Mouse (Mus musculus) midbrain, embryonic 16.5 days (tissue): ENCODE results near the gene Slc6a16. TPM values are rescaled to one million over a fixed set of nuclear protein-coding genes. Genes with fewer than 3 reads are reported as not detected.

Source experiments
- ATAC-seq: fragments of 200-750 bp; cut with Nextera tagmentation; 2 replicates; pipeline ENCODE4 v1.8.0; 2017; ENCODE audit warnings: moderate TSS enrichment
- H3K27ac ChIP-seq: fragments of 300-500 bp; sonication (generic); 2 replicates; pipeline ENCODE4 v1.5.1; 2014; ENCODE audit warnings: mild to moderate bottlenecking, low read length, mixed read lengths
- H3K27me3 ChIP-seq: fragments of 300-500 bp; sonication (generic); 2 replicates; pipeline ENCODE4 v1.6.1; 2014; ENCODE audit warnings: low read depth, low read length, mixed read lengths; ENCODE audit not compliant: control insufficient read depth, insufficient read depth
- H3K36me3 ChIP-seq: fragments of 300-500 bp; sonication (generic); 2 replicates; pipeline ENCODE4 v1.6.1; 2014; ENCODE audit warnings: mild to moderate bottlenecking, low read length, moderate library complexity, mixed read lengths; ENCODE audit not compliant: control insufficient read depth, insufficient read depth
- H3K4me1 ChIP-seq: fragments of 300-500 bp; sonication (generic); 2 replicates; pipeline ENCODE4 v1.6.1; 2014; ENCODE audit warnings: mild to moderate bottlenecking, low read length, mixed read lengths; ENCODE audit not compliant: control insufficient read depth, insufficient read depth
- H3K4me2 ChIP-seq: fragments of 300-500 bp; sonication (generic); 2 replicates; pipeline ENCODE4 v1.6.1; 2014; ENCODE audit warnings: mild to moderate bottlenecking, low read length, mixed read lengths
- H3K4me3 ChIP-seq: fragments of 300-500 bp; sonication (generic); 2 replicates; pipeline ENCODE4 v1.5.1; 2014; ENCODE audit warnings: low read depth, mild to moderate bottlenecking, low read length, moderate library complexity, mixed read lengths
- H3K9ac ChIP-seq: fragments of 300-500 bp; sonication (generic); 2 replicates; pipeline ENCODE4 v1.6.1; 2014; ENCODE audit warnings: low read depth, low read length, mixed read lengths
- H3K9me3 ChIP-seq: fragments of 300-500 bp; sonication (generic); replicated peaks from 2 replicates; pipeline ENCODE4 v1.6.1; 2014; ENCODE audit warnings: mild to moderate bottlenecking, low read length, mixed read lengths; ENCODE audit not compliant: control insufficient read depth, poor library complexity, severe bottlenecking
- WGBS: fragments of 180-500 bp; shearing (Covaris S2); extraction: QIAGEN DNeasy Blood & Tissue Kit; methylation state at CpG from one replicate; pipeline ENCODE4 v1.1.7; 2014; 5-methylcytosine and 5-hydroxymethylcytosine counted together
- polyA plus RNA-seq: library from polyadenylated mRNA; unstranded; fragments of >200 nt; fragmentation: Nextera tagmentation; extraction: Ambion mirVana; gene quantifications from 2 replicates; pipeline ENCODE4 v1.2.1, GENCODE M21; 2015

Slc6a16 gene
- polyA plus RNA-seq, 1 experiment from 2014 or later: 0.93 TPM

DNA sequence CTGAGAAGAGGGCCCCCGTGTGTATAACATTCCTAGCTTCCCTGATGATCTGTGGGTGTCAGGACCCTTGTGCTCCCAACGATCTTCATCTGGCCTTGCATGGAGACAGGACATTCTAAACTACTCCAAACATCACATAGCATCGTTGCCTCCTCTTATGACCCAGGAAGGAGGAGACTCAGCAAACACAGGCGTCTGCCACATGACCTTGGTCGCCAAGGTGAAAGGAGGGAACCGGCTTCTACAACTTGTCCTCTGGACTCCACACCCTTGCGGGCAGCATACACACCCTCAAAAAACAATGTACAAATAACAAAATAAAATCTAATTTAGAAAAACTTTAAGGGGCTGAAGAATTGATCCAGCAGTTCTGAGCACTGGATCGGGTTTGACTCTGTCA, 71.1 kb downstream of the Slc6a16 start:
- H3K9ac ChIP-seq: 0 out of 2 replicates have a peak overlapping the region, but pooled peaks have one; percentile 10
- 78% methylated on average over 8 of the region's 8 CpGs for WGBS
- H3K27ac ChIP-seq: no peak overlapping the region

GRCm38 (mm10) chr7:45312686-45313453, 72.0 kb downstream of the Slc6a16 start:
- H3K27ac ChIP-seq: 0 out of 2 replicates have a peak overlapping the region, but pooled peaks have one; percentile 2
- H3K4me2 ChIP-seq: no peak overlapping the region
- ATAC-seq: no peak
- no peak overlapping the region for H3K4me3 ChIP-seq
- no peak overlapping the region for H3K9ac ChIP-seq
- H3K27me3 ChIP-seq: no peaks in the 10 kb centered on the region
- no peaks in the 10 kb centered on the region for H3K9me3 ChIP-seq
- 33% methylated on average over 10 of the region's 10 CpGs for WGBS
- H3K4me1 ChIP-seq: peaks cover 2% of the 10 kb centered on the region; the same call in 1 of the 2 replicates
- H3K36me3 ChIP-seq: peaks cover 3% of the 10 kb centered on the region

More for the DNA sequence above, 71.1 kb downstream of the Slc6a16 start:
- Histone ChIP-seq H3K27me3 (no peaks in the 10 kb centered on the region), H3K36me3 (peaks cover 3% of the 10 kb centered on the region; the same call in 1 of the 2 replicates), H3K4me3 (no peak overlapping the region), H3K4me1 (peaks cover 2% of the 10 kb centered on the region; the same call in 1 of the 2 replicates), H3K4me2 (no peak overlapping the region), H3K9me3 (no peaks in the 10 kb centered on the region)
- ATAC-seq: no peak

- Histone ChIP-seq H3K4me1 (peaks cover 2% of the 10 kb centered on the region; the same call in 1 of the 2 replicates), H3K27me3 (no peaks in the 10 kb centered on the region), H3K27ac (0 out of 2 replicates have a peak overlapping the region, but pooled peaks have one; percentile 2), H3K9ac (no peak overlapping the region), H3K4me3 (no peak overlapping the region), H3K9me3 (no peaks in the 10 kb centered on the region), H3K36me3 (peaks cover 6% of the 10 kb centered on the region), H3K4me2 (no peak overlapping the region)
- ATAC-seq: no peak
- WGBS: 41% methylated on average over 9 of the region's 9 CpGs
These were observed 72.6 kb downstream of the Slc6a16 start for GRCm38 (mm10) chr7:45313495-45313894.

- Histone ChIP-seq H3K27me3 (no peaks in the 10 kb centered on the region), H3K4me1 (peaks cover 2% of the 10 kb centered on the region; the same call in 1 of the 2 replicates), H3K9ac (no peak overlapping the region), H3K4me2 (no peak overlapping the region), H3K27ac (no peak overlapping the region), H3K4me3 (no peak overlapping the region), H3K36me3 (peaks cover 6% of the 10 kb centered on the region), H3K9me3 (no peaks in the 10 kb centered on the region)
- no peak for ATAC-seq
- WGBS: 87% methylated on average over 10 of the region's 10 CpGs
These were observed 74.4 kb downstream of the Slc6a16 start for GRCm38 (mm10) chr7:45315182-45315701.

DNA sequence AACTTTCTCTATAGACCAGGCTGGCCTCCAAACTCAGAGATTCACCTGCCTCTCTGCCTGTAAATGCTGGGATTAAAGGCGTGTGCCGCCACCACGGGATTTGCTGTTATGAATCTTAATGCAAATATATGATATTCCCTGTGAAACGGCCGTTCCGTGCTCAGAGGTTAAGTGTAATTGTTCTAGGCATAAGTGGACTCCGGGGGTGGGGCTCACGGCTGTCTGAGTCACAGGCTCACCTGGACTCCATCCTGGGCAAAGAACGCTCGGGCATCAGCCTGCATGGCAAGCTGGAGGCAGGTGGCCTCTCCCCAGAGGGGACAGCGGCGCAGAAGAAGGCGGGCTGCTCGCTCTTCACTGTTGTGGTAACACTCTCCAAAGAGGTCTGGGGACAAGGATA, 75.7 kb downstream of the Slc6a16 start:
- Histone ChIP-seq H3K36me3 (peaks cover 6% of the 10 kb centered on the region), H3K27me3 (no peaks in the 10 kb centered on the region), H3K9me3 (no peaks in the 10 kb centered on the region), H3K27ac (no peak overlapping the region), H3K4me3 (no peak overlapping the region), H3K4me1 (peaks cover 2% of the 10 kb centered on the region; the same call in 1 of the 2 replicates), H3K9ac (no peak overlapping the region), H3K4me2 (no peak overlapping the region)
- no peak for ATAC-seq
- 92% methylated on average over 14 of the region's 14 CpGs for WGBS

DNA sequence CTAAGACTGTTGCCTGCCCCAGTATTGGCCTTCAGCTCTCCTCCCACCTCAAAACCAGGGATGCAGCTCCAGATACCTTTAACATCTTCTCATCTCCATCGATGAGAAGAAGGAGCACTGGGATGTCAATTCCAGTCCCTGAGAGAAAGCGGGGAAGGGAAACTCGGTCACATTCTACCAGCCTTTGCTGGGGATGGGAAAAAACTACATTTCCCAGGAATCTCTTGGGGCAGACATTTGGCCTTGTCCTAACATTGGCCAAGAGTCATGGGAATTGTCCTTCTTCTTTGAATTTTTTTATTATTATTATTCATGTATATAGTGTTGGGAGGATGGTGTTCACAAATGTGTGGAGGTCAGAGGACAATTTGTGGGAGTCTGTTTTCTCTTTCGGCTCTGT, 81.4 kb downstream of the Slc6a16 start:
- H3K27ac ChIP-seq: no peak overlapping the region
- no peaks in the 10 kb centered on the region for H3K9me3 ChIP-seq
- H3K4me3 ChIP-seq: no peak overlapping the region
- 84% methylated on average over 4 of the region's 4 CpGs for WGBS
- peaks cover 11% of the 10 kb centered on the region; the same call in 1 of the 2 replicates for H3K36me3 ChIP-seq
- no peak overlapping the region for H3K9ac ChIP-seq
- no peaks in the 10 kb centered on the region for H3K4me1 ChIP-seq
- H3K4me2 ChIP-seq: no peak overlapping the region
- no peak for ATAC-seq
- no peaks in the 10 kb centered on the region for H3K27me3 ChIP-seq

Other genes with a start within 250 kb of the Slc6a16 start
- 52.3 and 53.6 TPM in 2 replicates for gene Irf3, start 243.4 kb upstream of the Slc6a16 start, polyA plus RNA-seq
- gene Bcl2l12, start 242.4 kb upstream of the Slc6a16 start, polyA plus RNA-seq: 7.0 and 8.3 TPM in 2 replicates
- gene Scaf1, start 224.7 kb upstream of the Slc6a16 start, polyA plus RNA-seq: 42.4 and 47.8 TPM in 2 replicates
- 12.2 and 12.4 TPM in 2 replicates for gene Rras, start 223.1 kb upstream of the Slc6a16 start, polyA plus RNA-seq
- gene Prr12, start 188.2 kb upstream of the Slc6a16 start, polyA plus RNA-seq: 13.6 and 13.9 TPM in 2 replicates
- 64.1 and 67.7 TPM in 2 replicates for gene Nosip, start 178.7 kb upstream of the Slc6a16 start, polyA plus RNA-seq
- 12.5 and 13.6 TPM in 2 replicates for gene Prrg2, start 178.4 kb upstream of the Slc6a16 start, polyA plus RNA-seq
- 43.5 and 47.8 TPM in 2 replicates for gene Rcn3, start 148.9 kb upstream of the Slc6a16 start, polyA plus RNA-seq
- gene Fcgrt, start 137.2 kb upstream of the Slc6a16 start, polyA plus RNA-seq: 22.7 and 27.9 TPM in 2 replicates
- gene Rps11, start 116.6 kb upstream of the Slc6a16 start, polyA plus RNA-seq: 657 and 700 TPM in 2 replicates
- 602 and 620 TPM in 2 replicates for gene Rpl13a, start 112.3 kb upstream of the Slc6a16 start, polyA plus RNA-seq
- 0.41 TPM in 1 of 2 replicates, not detected in the other for gene Gm45713, start 104.9 kb upstream of the Slc6a16 start, polyA plus RNA-seq
- 1.5 and 2.2 TPM in 2 replicates for gene Flt3l, start 104.7 kb upstream of the Slc6a16 start, polyA plus RNA-seq
- 89.9 and 91.9 TPM in 2 replicates for gene Pih1d1, start 86.8 kb upstream of the Slc6a16 start, polyA plus RNA-seq
- gene Aldh16a1, start 86.5 kb upstream of the Slc6a16 start, polyA plus RNA-seq: 13.7 and 18.2 TPM in 2 replicates
- 0.55 and 1.1 TPM in 2 replicates for gene Slc17a7, start 77.1 kb upstream of the Slc6a16 start, polyA plus RNA-seq
- not detected in 2 replicates for gene Gfy, start 61.5 kb upstream of the Slc6a16 start, polyA plus RNA-seq
- 1.1 and 1.2 TPM in 2 replicates for gene Pth2, start 60.1 kb upstream of the Slc6a16 start, polyA plus RNA-seq
- gene Ccdc155, start 36.2 kb upstream of the Slc6a16 start, polyA plus RNA-seq: 0.45 and 0.53 TPM in 2 replicates
- 6.2 and 10.5 TPM in 2 replicates for gene Dkkl1, start 28.9 kb upstream of the Slc6a16 start, polyA plus RNA-seq
- gene Tead2, start 25.3 kb upstream of the Slc6a16 start, polyA plus RNA-seq: 30.5 and 39.5 TPM in 2 replicates
- 1.3 and 1.4 TPM in 2 replicates for gene Cd37, start 2.0 kb upstream of the Slc6a16 start, polyA plus RNA-seq
- gene Slc6a21, start 36.4 kb downstream of the Slc6a16 start, polyA plus RNA-seq: not detected in 2 replicates
- gene Trpm4, start 92.7 kb downstream of the Slc6a16 start, polyA plus RNA-seq: 11.1 and 12.4 TPM in 2 replicates
- 0.39 and 0.40 TPM in 2 replicates for gene Hrc, start 94.2 kb downstream of the Slc6a16 start, polyA plus RNA-seq
- 28.5 and 29.2 TPM in 2 replicates for gene Ppfia3, start 125.9 kb downstream of the Slc6a16 start, polyA plus RNA-seq
- gene Lin7b, start 129.5 kb downstream of the Slc6a16 start, polyA plus RNA-seq: 27.0 and 39.9 TPM in 2 replicates
- 157 and 186 TPM in 2 replicates for gene Snrnp70, start 154.7 kb downstream of the Slc6a16 start, polyA plus RNA-seq
- gene Kcna7, start 164.6 kb downstream of the Slc6a16 start, polyA plus RNA-seq: not detected in 2 replicates
- not detected in 2 replicates for gene Ntf5, start 172.6 kb downstream of the Slc6a16 start, polyA plus RNA-seq
- 0.39 and 0.88 TPM in 2 replicates for gene Lhb, start 179.7 kb downstream of the Slc6a16 start, polyA plus RNA-seq
- gene Gys1, start 193.8 kb downstream of the Slc6a16 start, polyA plus RNA-seq: 20.9 and 21.8 TPM in 2 replicates
- 103 and 110 TPM in 2 replicates for gene Ruvbl2, start 197.0 kb downstream of the Slc6a16 start, polyA plus RNA-seq
- gene Ftl1, start 218.8 kb downstream of the Slc6a16 start, polyA plus RNA-seq: 5,323 and 5,449 TPM in 2 replicates
- 232 and 243 TPM in 2 replicates for gene Bax, start 225.8 kb downstream of the Slc6a16 start, polyA plus RNA-seq
- gene Tulp2, start 240.8 kb downstream of the Slc6a16 start, polyA plus RNA-seq: 0.15 and 0.16 TPM in 2 replicates
- not detected in 2 replicates for gene Gm45808, start 245.7 kb downstream of the Slc6a16 start, polyA plus RNA-seq
- gene Dhdh, start 247.7 kb downstream of the Slc6a16 start, polyA plus RNA-seq: 4.1 and 4.2 TPM in 2 replicates